Mouse (Mus musculus): ENCODE measurements around the gene Mkrn2os. TPM values are rescaled to one million over a fixed set of nuclear protein-coding genes. Genes with fewer than 3 reads are reported as not detected.

Mkrn2os gene
- polyA plus RNA-seq, 1 experiment from 2014 or later = 33.1 TPM

GRCm38 (mm10) chr6:115536169-115536568 lies 56.2 kb downstream of the Mkrn2os start:
- WGBS = 78% methylated on average over 4 of the region's 4 CpGs
- Histone ChIP-seq H3K27ac (no peak overlapping the region), H3K4me3 (replicated peaks) (no peak overlapping the region), H3K36me3 (no peaks in the 10 kb centered on the region), H3K4me1 (replicated peaks) (no peaks in the 10 kb centered on the region), H3K9ac (no peak overlapping the region), H3K9me3 (no peaks in the 10 kb centered on the region), H3K4me2 (replicated peaks) (no peak overlapping the region), H3K27me3 (replicated peaks) (no peaks in the 10 kb centered on the region)
- no peak for ATAC-seq

DNA sequence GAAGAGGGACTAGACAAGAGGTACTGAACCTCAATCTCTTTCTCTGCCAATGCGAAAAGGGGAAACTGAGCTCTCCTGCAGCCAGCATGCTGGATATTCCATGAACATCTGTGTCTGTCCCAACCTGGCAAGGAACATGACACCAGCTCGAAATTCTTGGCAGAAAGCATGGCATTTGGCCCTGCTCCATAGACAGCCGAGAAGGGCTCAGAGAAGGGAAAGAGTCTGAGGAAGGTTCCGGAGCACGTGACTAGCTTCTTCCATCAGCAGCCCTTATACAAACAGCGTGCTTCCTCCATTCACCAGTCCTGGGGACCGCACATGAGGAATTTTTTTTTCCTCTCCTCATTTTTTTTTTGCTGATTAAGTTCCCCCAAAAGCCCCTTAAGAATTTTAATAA lies 57.8 kb downstream of the Mkrn2os start:
- no peaks in the 10 kb centered on the region for H3K4me1 ChIP-seq (replicated peaks)
- 0 out of 2 replicates have a peak overlapping the region, but pooled peaks have one; percentile 36 for H3K27ac ChIP-seq
- 60% methylated on average over 7 of the region's 7 CpGs for WGBS
- ATAC-seq = no peak
- no peak overlapping the region for H3K4me3 ChIP-seq (replicated peaks)
- no peaks in the 10 kb centered on the region for H3K9me3 ChIP-seq
- no peaks in the 10 kb centered on the region for H3K27me3 ChIP-seq (replicated peaks)
- no peak overlapping the region for H3K9ac ChIP-seq
- no peaks in the 10 kb centered on the region for H3K36me3 ChIP-seq
- H3K4me2 ChIP-seq (replicated peaks) = no peak overlapping the region

Other genes with a start within 250 kb of the Mkrn2os start
- gene Pparg, start 231.6 kb downstream of the Mkrn2os start, polyA plus RNA-seq (2015; fragmentation: Nextera tagmentation; extraction: Ambion mirVana) = 15.5 and 17.9 TPM in 2 replicates
- 26.9 and 27.4 TPM in 2 replicates for gene Tsen2, start 47.9 kb downstream of the Mkrn2os start, polyA plus RNA-seq (2015; fragmentation: Nextera tagmentation; extraction: Ambion mirVana)
- 22.5 and 23.0 TPM in 2 replicates for gene Mkrn2, start 9.3 kb upstream of the Mkrn2os start, polyA plus RNA-seq (2015; fragmentation: Nextera tagmentation; extraction: Ambion mirVana)
- 76.2 and 79.5 TPM in 2 replicates for gene Raf1, start 84.1 kb upstream of the Mkrn2os start, polyA plus RNA-seq (2015; fragmentation: Nextera tagmentation; extraction: Ambion mirVana)
- gene Tmem40, start 169.8 kb upstream of the Mkrn2os start, polyA plus RNA-seq (2015; fragmentation: Nextera tagmentation; extraction: Ambion mirVana) = 0.78 and 1.2 TPM in 2 replicates
- 16.8 and 17.2 TPM in 2 replicates for gene Cand2, start 182.0 kb upstream of the Mkrn2os start, polyA plus RNA-seq (2015; fragmentation: Nextera tagmentation; extraction: Ambion mirVana)
- 2,172 and 2,428 TPM in 2 replicates for gene Rpl32, start 216.2 kb upstream of the Mkrn2os start, polyA plus RNA-seq (2015; fragmentation: Nextera tagmentation; extraction: Ambion mirVana)
- 0.42 and 0.49 TPM in 2 replicates for gene Efcab12, start 245.8 kb upstream of the Mkrn2os start, polyA plus RNA-seq (2015; fragmentation: Nextera tagmentation; extraction: Ambion mirVana)

All from intestine, embryonic 15.5 days (tissue).